Mouse (Mus musculus) left cerebral cortex, postnatal 36 days (tissue): ENCODE results near the gene Gm10337. TPM values are rescaled to one million over a fixed set of nuclear protein-coding genes. Genes with fewer than 3 reads are reported as not detected.

Experiments used
- DNase-seq, 2 experiments: peaks; one replicate each; pipeline ENCODE4 v3.0.0; 2021 to 2022; ENCODE audit warnings: low spot score in 2 of 2, mixed read lengths in 1 of 2
- intact Hi-C: fragments of 180-260 bp; cut with DNase I; formaldehyde crosslinking; loops from one replicate; pipeline ENCODE4 v1.15.1; 2025
- total RNA-seq, 2 experiments: library from RNA; stranded (reverse); gene quantifications; 2 replicates each; pipeline ENCODE4 v1.2.3; 2021

The Gm10337 gene
- total RNA-seq, 2 experiments from 2014 or later: not detected

DNA sequence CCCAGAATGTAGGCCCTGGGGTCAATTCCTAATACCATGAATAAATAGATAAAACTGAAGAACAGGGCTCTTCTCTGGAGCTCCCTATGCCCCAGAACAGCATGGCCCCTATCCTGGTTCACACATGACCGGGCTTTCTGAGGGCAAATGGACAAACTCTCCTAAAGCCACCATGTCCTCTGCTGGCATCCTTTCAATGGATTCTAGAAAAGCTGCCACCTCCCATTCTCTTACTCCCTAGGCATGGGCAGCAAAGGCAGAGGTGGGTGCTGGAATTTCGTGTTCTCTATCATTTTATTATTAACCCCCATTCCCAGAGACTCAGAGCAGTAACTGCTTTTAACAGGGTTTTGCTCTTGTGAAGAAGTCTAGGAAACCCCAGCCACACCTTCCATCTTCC is 11.7 kb downstream of the Gm10337 start:
- no peak for DNase-seq
- intact Hi-C loops: no loop called here

DNA sequence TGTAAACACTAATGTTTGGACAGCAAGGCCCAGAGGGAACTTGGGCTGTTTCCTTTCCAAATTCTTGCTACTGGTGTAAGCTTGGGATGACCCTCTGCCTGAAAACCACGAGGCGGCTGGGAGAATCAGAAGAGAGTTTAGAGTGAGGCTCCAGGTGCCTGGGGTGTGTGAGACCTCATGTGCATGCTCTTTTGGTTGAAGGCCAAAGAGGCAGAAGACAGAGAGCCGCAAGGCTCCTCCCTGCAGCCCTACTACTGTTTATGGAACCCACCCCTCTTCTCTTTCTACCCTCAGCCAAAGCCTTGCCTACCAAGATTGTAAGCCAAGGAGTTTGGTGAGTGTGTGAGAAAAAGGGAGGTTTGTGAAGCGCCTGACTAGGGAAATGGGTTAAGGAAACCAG is 12.3 kb downstream of the Gm10337 start:
- no peak for DNase-seq
- intact Hi-C loops: no loop called here

DNA sequence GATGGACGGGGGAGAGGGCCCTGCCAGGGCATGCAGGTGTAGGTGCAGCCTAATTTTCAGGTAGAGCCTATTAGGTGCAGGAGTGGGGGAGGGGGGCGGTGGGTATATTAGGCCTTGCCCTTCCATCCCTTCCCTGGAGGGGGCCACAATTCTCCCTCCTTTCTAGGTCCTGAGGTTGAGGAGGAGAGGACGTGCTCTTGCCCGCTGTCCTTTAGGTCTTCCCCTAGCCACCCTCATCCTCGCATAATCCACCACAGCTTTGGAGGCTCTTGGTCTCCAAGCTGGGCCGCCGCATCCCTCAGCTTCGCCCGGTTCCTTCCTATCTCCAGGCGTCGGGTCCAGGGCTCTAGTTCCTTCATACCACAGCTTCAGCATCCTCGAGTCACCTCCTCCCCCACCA is 12.8 kb downstream of the Gm10337 start:
- intact Hi-C loops: no loop called here

DNA sequence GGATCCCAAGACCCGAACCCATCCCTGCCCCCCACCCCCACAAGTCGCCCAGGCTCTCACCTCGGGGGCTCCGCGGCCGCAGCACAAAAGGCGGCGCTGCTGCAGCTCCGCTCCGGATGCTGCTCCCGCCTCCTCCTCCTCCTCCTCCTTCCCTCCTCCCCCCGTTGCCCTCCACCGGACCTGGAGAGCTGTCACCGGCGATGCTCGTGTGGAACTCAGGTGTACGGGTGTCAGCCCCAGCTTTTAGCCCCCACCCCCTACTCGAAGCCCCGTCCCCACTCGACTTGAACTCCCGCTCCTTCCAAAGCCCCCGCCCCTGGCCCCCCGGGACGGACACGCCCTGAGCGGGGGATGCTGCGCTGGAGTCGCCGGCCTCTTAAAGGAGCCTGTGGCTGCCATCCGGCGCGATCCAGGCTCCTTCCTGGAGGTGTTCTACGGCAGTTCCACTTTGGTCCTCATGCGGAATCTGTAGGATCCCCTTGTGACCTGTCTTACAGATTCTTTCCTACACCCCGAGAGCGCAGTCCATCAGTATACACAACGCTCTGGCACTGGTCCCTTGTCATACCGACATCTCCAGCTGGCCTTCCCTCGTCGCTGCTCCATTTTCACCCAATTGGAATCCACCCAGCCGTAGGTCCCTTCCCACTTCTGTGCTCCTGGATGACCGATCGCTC is 13.3 kb downstream of the Gm10337 start, which contains the start of gene Map3k12:
Gene Map3k12 (minus strand): TSS at position 337 of the 677 bp plus-strand sequence.
- peak; percentile 84 to 86 for DNase-seq
- intact Hi-C loops: no loop called here

More for the DNA sequence above, 12.8 kb downstream of the Gm10337 start:
- peak in 1 of 2 experiments; percentile 42 for DNase-seq

DNA sequence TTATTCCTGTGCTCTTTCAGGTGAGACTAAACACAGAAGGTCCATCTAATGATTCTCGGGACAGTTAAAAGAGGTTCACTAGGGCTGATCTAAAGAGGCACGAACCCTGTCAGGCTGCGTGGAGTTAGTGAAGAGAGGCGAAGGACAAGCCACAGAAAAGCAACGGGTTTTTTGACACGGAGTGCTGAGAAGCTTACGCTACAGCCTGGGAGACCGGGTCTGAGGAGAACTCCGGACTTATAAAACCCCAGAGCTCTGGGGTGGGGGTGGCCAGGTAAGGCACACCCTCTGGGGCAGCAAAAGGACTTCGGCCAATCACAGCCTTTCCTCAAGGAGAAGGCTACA is 14.1 kb downstream of the Gm10337 start:
- DNase-seq: no peak
- intact Hi-C loops: no loop called here

DNA sequence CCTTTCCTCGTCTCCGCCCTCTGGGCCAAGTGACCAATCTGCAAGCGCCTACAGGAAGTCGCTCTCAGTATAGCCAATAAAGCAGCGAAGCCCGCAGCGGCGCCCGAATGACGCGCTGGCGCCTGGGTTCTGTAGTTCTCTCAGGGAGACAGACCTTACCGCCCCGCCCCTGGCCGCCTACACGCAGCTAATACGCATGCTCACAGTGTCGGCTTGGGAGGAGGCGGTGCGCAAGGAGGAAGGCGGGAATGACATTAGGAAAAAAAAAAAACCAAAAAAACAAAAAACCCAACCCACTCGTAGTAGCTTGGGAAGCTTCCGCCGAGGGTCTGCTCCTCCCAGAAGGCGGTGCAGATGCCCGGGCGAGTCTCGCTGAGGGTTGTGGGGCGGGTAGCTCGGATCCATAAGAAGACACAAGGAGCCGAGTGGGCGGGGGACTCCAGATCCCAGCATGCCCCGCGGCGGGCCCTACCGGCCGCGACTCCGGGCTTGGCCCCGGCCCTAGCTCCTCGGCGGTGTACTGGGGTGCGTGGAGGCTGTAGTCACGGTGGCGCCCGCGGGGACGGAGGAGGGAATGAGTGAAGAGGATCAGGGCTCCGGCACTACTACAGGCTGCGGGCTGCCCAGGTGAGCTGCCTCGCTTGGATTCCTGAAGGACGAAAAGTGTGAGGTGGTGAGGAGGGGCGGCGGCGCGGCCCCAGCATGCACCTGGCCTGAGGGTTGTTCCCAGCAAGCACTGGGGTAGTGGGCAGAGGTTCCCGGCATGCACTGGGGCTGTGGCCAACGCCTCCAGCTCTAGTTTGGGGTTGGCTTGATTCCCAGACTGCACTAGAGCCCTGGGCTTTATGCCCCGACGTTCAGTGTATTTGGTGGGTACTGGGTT is 14.7 kb downstream of the Gm10337 start, which contains the start of gene Tarbp2:
Gene Tarbp2 (plus strand): TSS at position 217 of the 883 bp plus-strand sequence.
- intact Hi-C loops: loop anchor here (1.0 to 2.0 kb wide), 2 partner anchors 48 to 69 kb away; partner anchors contain the start of gene Pcbp2
- DNase-seq: peak; percentile 100

DNA sequence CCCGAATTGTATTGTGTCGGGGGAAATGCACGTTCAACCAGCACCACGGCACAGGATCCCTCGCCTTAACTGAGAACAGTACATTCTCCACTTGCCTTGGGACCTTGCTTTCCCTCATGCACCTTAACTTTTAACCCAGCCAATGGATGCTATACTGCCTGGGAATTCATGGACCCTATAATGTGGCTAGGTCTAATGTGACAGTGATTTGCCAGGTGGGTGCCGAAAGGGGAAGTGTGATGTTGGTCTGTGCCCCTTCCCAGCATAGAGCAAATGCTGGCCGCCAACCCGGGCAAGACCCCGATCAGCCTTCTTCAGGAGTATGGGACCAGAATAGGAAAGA is 15.3 kb downstream of the Gm10337 start:
- no peak for DNase-seq
- intact Hi-C loops: loop anchor here (1.0 to 2.0 kb wide), 2 partner anchors 49 to 68 kb away; partner anchors contain the start of gene Pcbp2

DNA sequence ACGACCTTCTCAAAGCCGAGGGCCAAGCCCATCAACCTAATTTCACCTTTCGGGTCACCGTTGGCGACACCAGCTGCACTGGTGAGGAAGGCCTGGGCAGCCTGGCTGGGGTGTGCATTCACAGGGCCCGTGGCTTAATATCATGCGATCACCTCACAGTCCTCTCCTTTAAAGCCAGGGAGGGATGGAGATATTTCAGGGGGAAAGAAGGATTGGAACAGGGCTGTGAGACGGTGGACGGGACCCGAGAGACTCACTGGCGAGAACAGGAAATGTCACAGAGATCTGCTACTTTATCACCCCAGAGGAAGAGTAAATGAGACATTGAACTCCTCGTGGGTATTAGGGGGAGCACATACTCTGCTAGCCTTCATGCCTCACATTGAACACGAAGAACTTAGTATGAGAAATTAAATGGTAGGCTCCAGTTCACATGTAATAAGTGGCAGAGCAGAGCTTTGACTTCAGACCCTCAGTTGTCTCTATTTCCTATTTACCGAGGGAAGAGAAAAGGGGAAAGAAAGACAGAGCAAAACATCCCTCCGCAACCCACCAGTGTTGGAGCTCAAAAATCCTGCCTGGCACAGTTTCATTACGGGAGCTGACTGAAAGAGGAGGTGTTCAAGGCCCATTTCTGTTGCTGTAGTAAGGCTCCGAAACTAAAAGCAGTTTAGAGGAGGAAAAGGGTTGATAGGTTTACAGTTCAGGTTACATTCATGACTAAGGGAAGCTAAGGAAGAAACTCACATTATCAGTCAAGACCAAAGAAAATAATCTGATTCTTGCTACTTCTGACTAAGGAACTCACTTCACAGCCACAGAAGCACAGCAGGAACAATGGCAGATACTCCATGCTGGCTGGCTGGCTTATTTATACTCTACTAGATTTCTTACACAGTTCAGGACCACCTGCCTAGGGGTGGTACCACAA is 16.0 kb downstream of the Gm10337 start:
- intact Hi-C loops: loop anchor here (2.0 to 10.0 kb wide), 2 partner anchors 67 to 145 kb away; no protein-coding TSS in a partner anchor

DNA sequence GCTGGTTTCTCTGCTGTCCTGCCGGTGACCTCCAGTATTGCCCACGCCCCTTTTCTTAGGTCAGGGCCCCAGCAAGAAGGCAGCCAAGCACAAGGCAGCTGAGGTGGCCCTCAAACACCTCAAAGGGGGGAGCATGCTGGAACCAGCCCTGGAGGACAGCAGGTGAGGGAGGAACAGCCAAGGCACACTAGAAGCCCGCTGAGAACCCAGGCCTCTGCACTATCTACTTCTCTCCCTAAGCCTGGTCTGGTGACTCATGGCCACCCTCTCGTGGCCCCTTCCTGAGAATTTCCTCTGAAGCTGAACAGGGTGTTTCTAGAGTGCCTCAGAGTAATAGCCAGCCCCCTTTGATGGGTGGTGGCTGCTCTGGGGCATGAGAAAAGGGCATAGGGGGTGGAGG is 16.9 kb downstream of the Gm10337 start:
- intact Hi-C loops: loop anchor here (10.0 kb wide), 1 partner anchor 144 kb away; no protein-coding TSS in a partner anchor
- DNase-seq: no peak

More for the DNA sequence above, 16.0 kb downstream of the Gm10337 start:
- no peak for DNase-seq

DNA sequence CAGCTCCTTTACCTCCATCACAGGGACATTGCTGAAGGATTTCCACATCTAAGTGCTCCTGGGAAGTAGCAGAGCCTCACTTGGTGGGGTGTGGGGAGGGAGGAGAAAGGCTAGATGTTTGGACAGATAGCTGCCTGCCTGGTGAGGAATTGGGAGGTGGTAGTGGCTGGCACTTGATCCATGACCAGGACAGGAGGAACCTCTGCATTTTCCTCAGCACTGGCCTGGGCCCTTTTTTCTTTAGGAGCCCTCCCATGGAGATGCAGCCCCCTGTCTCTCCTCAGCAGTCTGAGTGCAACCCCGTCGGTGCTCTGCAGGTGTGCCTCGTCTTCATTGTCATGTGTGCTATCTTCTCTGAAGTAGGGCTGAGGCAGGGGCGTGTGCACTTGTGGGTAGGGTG is 18.0 kb downstream of the Gm10337 start:
- intact Hi-C loops: loop anchor here (10.0 kb wide), 1 partner anchor 143 kb away; no protein-coding TSS in a partner anchor

DNA sequence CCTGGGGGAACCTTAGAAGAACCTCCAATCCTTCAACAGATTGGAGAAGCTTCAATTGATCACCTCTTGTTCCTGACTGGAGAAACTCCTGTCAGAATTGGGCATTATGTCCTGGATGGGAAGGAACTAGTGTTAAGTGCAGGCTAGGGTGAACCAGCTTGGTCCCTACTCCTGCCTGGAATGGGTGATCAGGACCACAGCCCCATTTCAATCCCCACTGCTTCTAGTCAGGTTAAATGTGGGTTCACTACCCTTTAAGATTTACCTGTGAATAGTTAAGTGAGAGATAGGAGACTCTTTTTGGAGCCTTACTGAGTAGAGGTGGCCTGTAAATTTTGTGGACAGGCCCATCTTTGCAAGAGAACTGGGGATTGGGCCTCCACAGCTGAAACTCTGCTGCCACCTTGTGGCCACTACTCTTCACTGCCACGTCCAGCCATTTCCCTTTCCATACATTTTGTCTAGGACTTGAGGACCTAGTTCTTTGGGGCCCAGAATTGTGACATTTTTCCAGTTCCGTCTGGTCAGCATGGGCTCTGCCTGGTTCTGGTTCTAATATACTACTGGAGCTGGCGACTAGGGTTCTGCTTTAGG is 21.5 kb downstream of the Gm10337 start, which contains the start of gene Npff:
Gene Npff (minus strand): TSS at position 51 of the 594 bp plus-strand sequence.
- DNase-seq: peak; percentile 76 to 77
- intact Hi-C loops: loop anchor here (10.0 kb wide), 1 partner anchor 140 kb away; no protein-coding TSS in a partner anchor

More for the DNA sequence above, 18.0 kb downstream of the Gm10337 start:
- no peak for DNase-seq

DNA sequence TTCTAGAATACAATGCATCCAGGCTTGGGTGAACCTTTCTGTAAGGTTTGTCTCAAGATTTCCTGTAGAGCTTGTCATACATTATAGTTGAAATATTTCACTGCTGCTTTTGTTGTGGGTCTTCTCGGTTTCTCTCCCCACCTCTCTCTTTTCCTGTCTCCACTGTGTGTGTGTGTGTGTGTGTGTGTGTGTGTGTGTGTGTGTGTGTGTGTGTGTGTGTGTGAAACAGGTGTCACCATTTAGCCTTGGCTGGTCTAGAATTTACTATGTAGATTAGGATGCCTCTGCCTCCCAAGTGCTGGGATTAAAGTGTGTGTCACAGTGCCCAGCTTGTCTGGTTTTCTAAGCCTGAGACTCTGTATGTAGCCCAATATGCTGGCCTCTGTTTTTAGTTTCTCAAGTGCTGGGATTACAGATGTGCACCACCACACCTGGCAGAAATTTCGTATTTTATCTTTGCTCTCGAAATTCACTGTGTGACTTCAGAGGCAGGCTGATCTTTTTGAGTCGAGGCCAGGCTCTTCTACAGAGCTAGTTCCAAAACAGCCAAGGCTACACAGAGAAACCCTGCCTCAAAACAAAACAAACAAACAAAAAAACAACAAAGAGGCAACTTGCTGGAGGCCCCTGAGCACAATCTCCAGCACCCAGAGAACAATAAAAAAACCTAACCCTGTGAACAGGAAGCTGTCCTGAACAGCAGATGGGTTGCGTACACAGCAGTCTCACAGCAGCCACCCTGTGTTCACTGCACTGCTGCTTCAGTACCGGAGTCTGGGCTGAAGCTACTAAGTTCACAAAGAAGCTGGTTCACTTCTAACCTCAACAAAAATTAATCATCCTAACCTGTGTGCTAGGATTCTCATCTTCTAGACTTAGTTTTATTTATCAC is 22.8 kb downstream of the Gm10337 start:
- DNase-seq: no peak

DNA sequence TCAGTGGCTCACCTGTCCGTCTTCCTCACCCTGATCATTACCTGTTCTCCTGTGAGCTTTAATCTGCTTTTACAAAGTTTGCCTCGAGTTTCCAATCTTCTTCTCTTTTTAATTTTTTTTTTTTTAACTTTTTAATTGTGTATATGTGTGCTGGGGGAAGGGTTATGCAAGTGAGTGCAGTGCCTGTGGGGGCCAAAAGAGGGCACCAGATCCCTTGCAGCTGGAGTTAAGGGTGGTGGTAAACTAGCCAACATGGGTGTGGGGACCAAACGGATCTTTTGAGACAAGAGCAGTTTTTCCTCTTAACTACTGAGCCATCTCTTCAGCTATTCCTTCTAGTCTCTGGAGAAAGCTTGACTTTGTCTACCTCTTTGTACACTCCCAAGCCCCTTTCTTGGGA is 24.4 kb downstream of the Gm10337 start:
- intact Hi-C loops: loop anchor here (10.0 kb wide), 1 partner anchor 137 kb away; no protein-coding TSS in a partner anchor
- no peak for DNase-seq

More for the DNA sequence above, 22.8 kb downstream of the Gm10337 start:
- intact Hi-C loops: loop anchor here (10.0 kb wide), 1 partner anchor 138 kb away; no protein-coding TSS in a partner anchor

DNA sequence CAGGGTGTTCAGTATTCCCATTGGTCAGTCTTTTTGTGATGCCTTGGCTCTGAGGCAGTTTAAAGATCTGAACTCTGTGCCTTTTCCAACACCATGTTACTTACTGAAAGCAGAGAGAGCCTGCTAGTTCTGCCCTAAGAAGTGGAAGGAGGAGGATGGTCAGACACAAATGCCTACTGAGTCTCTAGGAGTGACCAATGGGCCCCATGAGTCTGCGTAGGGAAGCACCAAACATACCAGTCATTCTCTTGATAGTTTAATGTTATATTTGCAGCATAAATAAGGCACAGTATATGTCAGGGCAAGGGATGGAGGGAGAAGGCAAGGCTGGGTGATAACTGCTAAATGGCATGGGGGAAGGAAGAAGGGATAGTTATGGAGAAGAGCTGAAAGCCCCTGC is 24.9 kb downstream of the Gm10337 start:
- intact Hi-C loops: loop anchor here (10.0 kb wide), 1 partner anchor 136 kb away; no protein-coding TSS in a partner anchor
- no peak for DNase-seq

DNA sequence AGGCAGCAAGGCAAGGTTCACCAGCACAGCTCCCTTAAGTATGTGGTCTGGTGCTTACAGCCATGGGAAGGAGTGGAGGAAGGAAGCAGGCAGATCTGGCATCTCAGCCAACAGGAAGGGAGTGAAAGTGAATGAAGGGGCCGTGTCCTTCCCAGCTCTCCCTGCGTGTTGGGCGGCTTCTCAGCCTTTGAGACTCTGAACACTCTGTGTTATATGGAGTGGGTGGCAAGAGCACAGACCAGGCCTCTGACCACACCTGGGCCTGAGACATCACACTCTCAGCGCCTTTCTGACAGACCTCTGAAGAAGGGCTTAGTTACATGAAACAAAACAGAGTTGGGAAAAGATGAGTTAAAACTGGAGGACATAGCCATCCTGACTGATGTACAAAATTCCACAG is 27.0 kb downstream of the Gm10337 start:
- intact Hi-C loops: no loop called here
- DNase-seq: no peak

DNA sequence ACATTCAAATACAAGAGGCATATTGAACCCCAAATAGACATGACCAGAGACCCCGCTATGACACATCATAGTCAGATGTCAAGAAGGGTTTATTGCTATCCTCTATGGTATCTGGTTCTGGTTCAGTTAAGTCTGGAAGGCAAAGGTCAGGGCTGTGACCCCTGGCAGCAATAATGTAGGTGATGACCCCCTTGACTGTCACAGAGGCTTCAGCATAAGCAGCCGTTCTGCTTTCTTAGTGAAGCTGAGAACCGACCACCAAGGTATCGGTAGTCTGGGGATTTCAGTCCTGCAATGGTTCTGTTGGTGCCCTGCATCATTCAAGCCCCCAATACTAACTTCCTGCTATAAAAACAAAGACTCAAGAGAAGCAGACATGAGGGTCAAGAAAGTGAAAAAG is 28.1 kb downstream of the Gm10337 start:
- intact Hi-C loops: no loop called here
- DNase-seq: no peak

DNA sequence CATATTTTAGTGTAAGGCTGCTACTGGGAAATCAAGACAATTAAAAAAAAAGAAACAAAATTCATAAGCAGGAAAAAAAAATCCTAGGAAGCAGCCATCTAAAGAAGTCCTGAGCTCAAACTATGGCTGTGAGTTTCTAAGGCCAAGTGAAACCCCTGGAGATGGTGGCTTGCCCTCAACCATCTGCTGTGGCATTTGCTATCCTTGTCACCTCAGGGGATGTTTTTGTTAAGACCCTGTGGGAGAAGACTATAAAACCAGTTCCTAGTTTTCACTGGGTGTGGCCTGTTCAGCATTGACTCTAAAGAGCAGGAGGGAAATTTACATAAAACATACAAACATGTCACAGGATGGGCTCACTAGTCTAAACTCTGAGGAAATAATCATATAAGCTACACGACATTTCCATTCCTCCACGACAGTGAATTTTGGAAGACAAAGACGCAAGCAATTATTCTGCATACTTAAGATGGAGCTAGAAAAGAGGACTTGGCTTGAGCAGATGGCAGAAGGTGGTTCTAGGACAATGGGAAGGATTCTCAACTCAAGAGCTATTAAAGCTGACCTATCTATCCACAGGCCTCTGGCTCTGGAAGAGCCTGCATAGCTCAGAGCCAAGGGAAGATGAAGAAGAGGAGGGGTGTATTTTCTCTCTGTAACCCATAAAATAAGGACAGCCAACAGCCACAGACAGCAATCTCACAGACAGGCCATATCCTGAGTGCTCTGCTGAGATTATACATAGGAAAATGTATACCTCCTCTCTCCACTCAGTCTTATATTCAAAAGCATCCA is 28.8 kb downstream of the Gm10337 start:
- intact Hi-C loops: no loop called here
- DNase-seq: no peak
